Mouse (Mus musculus): ENCODE data around the gene Fam228a. TPM values are rescaled to one million over a fixed set of nuclear protein-coding genes. Genes with fewer than 3 reads are reported as not detected.
"Not testable (repeated sequence)": the region's sequence is repeated elsewhere in the genome, so short reads cannot be mapped to it uniquely, and the experiment has no call there.

The Fam228a gene
- polyA plus RNA-seq, 1 experiment from 2014 or later, result 0.56 TPM

DNA sequence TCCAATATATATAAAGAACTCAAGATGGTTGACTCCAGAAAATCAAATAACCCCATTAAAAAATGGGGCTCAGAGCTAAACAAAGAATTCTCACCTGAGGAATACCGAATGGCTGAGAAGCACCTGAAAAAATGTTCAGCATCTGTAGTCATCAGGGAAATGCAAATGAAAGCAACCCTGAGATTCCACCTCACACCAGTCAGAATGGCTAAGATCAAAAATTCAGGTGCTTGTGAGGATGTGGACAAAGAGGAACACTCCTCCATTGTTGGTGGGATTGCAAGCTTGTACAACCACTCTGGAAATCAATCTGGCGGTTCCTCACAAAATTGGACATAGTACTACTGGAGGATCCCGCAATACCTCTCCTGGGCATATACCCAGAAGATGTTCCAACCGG, 16.2 kb upstream of the Fam228a start:
- not testable (repeated sequence) for H3K9me3 ChIP-seq; H3K4me1 ChIP-seq; H3K9ac ChIP-seq; H3K36me3 ChIP-seq (replicated peaks); H3K4me2 ChIP-seq; H3K27ac ChIP-seq; H3K27me3 ChIP-seq; ATAC-seq (ENCODE audit: low FRiP score); H3K4me3 ChIP-seq (replicated peaks)
- 96% methylated on average over 4 of the region's 4 CpGs for WGBS

- 95% methylated on average over 10 of the region's 10 CpGs for WGBS
- Histone ChIP-seq H3K4me2 (no peak overlapping the region), H3K27me3 (no peaks in the 10 kb centered on the region), H3K27ac (no peak overlapping the region), H3K9me3 (no peaks in the 10 kb centered on the region), H3K4me3 (replicated peaks) (no peak overlapping the region), H3K9ac (no peak overlapping the region), H3K4me1 (no peaks in the 10 kb centered on the region), H3K36me3 (replicated peaks) (no peaks in the 10 kb centered on the region)
- ATAC-seq (ENCODE audit: low FRiP score), result no peak
These were observed 6.3 kb upstream of the Fam228a start for GRCm38 (mm10) chr12:4744486-4744885.

- ATAC-seq (ENCODE audit: low FRiP score), result no peak
- WGBS, result 85% methylated on average over 3 of the region's 3 CpGs
- Histone ChIP-seq H3K9ac (no peak overlapping the region), H3K27ac (no peak overlapping the region), H3K36me3 (replicated peaks) (no peaks in the 10 kb centered on the region), H3K27me3 (no peaks in the 10 kb centered on the region), H3K4me2 (no peak overlapping the region), H3K4me1 (no peaks in the 10 kb centered on the region), H3K4me3 (replicated peaks) (no peak overlapping the region), H3K9me3 (no peaks in the 10 kb centered on the region)
These were observed 4.0 kb upstream of the Fam228a start for GRCm38 (mm10) chr12:4742183-4742582.

DNA sequence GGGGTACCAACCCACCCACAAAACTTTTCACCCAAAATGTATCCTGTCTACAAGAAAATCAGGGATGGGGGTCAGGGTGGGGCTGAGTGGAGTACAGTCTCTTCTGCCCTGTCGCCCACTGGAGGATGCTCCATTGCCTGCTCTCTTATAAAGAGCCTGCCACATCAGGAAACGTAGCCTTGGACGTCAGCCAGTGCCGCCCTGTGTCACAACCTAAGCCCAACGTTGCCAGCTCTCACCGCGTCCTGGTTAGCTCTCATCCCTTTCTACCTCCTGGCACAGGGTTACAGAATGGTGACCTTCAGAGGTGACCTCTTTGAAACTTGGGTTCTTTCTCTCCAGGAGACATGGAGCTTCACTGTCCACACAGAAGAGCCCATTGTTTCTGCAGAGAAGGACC, 2.6 kb upstream of the Fam228a start:
- Histone ChIP-seq H3K36me3 (replicated peaks) (no peaks in the 10 kb centered on the region), H3K9ac (no peak overlapping the region), H3K27ac (no peak overlapping the region), H3K4me1 (no peaks in the 10 kb centered on the region), H3K4me2 (no peak overlapping the region), H3K9me3 (no peaks in the 10 kb centered on the region), H3K4me3 (replicated peaks) (no peak overlapping the region), H3K27me3 (no peaks in the 10 kb centered on the region)
- ATAC-seq (ENCODE audit: low FRiP score), result no peak
- WGBS, result 79% methylated on average over 7 of the region's 7 CpGs

- Histone ChIP-seq H3K4me1 (no peaks in the 10 kb centered on the region), H3K9me3 (no peaks in the 10 kb centered on the region), H3K9ac (no peak overlapping the region), H3K27ac (no peak overlapping the region), H3K4me3 (replicated peaks) (no peak overlapping the region), H3K4me2 (no peak overlapping the region), H3K27me3 (no peaks in the 10 kb centered on the region), H3K36me3 (replicated peaks) (no peaks in the 10 kb centered on the region)
- WGBS, result 71% methylated on average over 4 of the region's 4 CpGs
- no peak for ATAC-seq (ENCODE audit: low FRiP score)
These were observed 5.9 kb downstream of the Fam228a start for GRCm38 (mm10) chr12:4732332-4732731.

DNA sequence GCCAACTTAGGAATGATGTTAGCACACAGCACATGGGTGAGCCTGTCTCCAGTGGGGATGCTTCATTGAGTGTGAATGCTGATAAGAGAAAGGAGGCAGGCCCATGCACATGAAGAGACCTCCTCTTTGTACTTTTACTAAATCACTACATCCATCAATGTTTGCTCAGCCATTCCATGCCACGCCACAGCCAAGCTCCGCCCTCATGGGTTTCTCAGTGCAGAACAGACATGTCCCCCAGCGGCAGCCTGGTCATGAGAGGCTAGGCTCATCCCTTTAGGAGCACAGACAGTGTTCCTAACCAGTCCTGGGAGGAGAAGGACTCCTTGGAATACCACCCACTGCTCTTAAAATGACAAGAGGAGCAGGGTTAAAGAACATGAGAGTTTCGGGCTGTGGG, 6.6 kb downstream of the Fam228a start:
- H3K4me1 ChIP-seq, result no peaks in the 10 kb centered on the region
- no peak overlapping the region for H3K27ac ChIP-seq
- 74% methylated on average over 4 of the region's 4 CpGs for WGBS
- no peak overlapping the region for H3K4me3 ChIP-seq (replicated peaks)
- no peaks in the 10 kb centered on the region for H3K27me3 ChIP-seq
- ATAC-seq (ENCODE audit: low FRiP score), result no peak
- no peaks in the 10 kb centered on the region for H3K36me3 ChIP-seq (replicated peaks)
- no peak overlapping the region for H3K9ac ChIP-seq
- no peaks in the 10 kb centered on the region for H3K9me3 ChIP-seq
- no peak overlapping the region for H3K4me2 ChIP-seq

- Histone ChIP-seq H3K27me3 (no peaks in the 10 kb centered on the region), H3K4me3 (replicated peaks) (no peak overlapping the region), H3K27ac (no peak overlapping the region), H3K4me2 (no peak overlapping the region), H3K9me3 (no peaks in the 10 kb centered on the region), H3K36me3 (replicated peaks) (no peaks in the 10 kb centered on the region), H3K4me1 (no peaks in the 10 kb centered on the region), H3K9ac (no peak overlapping the region)
- WGBS, result 87% methylated on average over 3 of the region's 3 CpGs
- ATAC-seq (ENCODE audit: low FRiP score), result no peak
These were observed 9.1 kb downstream of the Fam228a start for GRCm38 (mm10) chr12:4729165-4729564.

DNA sequence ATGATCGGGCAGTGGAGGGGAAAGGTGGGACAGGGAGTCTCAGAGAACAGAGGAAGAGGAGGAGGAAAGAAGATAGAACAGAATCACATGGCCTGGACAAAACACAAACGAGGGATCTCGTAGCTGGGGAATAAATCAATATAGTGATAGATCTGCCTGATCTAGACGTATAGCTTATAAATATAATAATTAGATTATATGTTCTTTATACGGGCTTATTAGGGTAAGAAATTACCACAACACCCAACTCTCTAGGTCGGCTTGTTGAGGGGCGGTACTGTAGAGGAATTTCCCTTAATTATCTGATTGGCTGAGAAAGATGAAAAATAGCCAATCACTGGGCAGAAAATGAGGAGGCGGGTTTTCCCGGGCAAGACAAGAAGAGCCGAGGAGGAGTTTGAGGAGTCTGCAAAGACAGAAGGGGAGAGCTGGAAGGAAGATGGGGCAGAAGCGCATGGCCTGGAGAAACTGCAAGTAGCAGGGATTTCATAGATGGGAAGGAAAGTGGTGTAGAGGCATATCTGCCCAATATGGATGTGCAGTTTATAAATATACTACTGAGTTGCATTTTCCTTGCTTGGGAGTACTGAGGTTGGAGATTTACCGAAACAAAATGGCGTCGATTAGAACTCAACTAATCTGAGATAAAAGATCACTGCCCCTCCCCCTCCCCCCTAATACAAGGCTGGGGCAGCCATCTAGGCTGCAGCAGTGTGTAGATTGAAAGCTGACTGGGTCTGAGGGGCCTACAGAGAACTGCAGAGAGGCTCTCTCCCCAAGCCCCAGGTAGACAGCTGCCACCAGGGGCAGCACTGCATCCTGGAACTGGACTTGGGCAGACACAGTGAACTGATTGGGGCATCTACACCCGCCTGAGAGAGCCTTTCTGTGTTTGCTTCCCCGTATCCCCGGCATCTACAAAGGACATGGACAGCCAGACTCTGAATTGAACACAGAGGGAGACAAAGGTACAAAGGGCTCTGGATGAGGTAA, 18.2 kb downstream of the Fam228a start:
- H3K27ac ChIP-seq, result no peak overlapping the region
- H3K4me3 ChIP-seq (replicated peaks), result no peak overlapping the region
- H3K9ac ChIP-seq, result no peak overlapping the region
- 79% methylated on average over 17 of the region's 17 CpGs for WGBS
- peaks cover 5% of the 10 kb centered on the region for H3K4me1 ChIP-seq
- peaks cover 2% of the 10 kb centered on the region; the same call in 1 of the 2 replicates for H3K36me3 ChIP-seq (replicated peaks)
- no peak for ATAC-seq (ENCODE audit: low FRiP score)
- H3K4me2 ChIP-seq, result no peak overlapping the region
- H3K27me3 ChIP-seq, result no peaks in the 10 kb centered on the region
- H3K9me3 ChIP-seq, result no peaks in the 10 kb centered on the region

DNA sequence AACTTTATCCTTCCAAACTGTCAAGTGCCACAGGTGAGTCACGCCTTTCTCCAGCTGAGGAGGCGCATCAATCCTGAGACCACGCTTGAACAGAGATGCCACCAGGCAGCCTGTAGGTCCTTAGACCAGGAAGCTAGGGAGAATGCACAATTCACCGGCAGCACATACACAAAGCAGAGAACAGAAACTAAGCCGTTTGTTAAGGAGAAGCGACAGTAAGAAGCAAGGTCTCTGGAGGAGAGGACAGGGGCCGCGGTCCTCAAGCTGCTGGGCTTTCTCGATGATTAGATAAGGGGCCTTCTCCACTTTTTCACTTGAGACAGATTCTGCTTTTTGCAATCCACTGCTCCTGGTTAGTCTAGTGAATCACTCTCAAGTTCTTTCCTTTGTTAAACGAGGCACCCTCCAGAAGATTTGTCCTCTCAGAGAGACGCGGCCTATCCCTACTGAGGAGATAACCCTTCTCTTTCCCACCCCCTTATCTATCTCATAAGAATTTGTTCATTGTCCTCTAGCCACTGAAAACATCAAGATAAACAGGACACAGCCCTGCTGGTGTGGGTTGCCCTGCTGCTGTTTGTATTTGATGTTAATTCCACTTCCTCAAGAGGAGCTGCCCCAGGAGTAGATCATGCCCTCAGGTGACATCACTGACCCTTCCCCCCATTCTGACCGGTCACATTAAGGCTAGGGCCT, 19.0 kb downstream of the Fam228a start:
- Histone ChIP-seq H3K27me3 (no peaks in the 10 kb centered on the region), H3K36me3 (replicated peaks) (peaks cover 3% of the 10 kb centered on the region; the same call in 1 of the 2 replicates), H3K9me3 (no peaks in the 10 kb centered on the region), H3K9ac (no peak overlapping the region), H3K4me1 (peaks cover 5% of the 10 kb centered on the region), H3K4me2 (no peak overlapping the region), H3K4me3 (replicated peaks) (no peak overlapping the region), H3K27ac (no peak overlapping the region)
- ATAC-seq (ENCODE audit: low FRiP score), result no peak
- 87% methylated on average over 13 of the region's 13 CpGs for WGBS

- peak; percentile 60; the same call in 1 of the 2 replicates for ATAC-seq (ENCODE audit: low FRiP score)
- Histone ChIP-seq H3K9ac (no peak overlapping the region), H3K36me3 (replicated peaks) (peaks cover 11% of the 10 kb centered on the region; the same call in 1 of the 2 replicates), H3K4me1 (peaks cover 5% of the 10 kb centered on the region), H3K9me3 (no peaks in the 10 kb centered on the region), H3K27me3 (no peaks in the 10 kb centered on the region), H3K4me2 (peak overlapping the region; percentile 8; the same call in 1 of the 2 replicates), H3K27ac (no peak overlapping the region), H3K4me3 (replicated peaks) (no peak overlapping the region)
- 14% methylated on average over 7 of the region's 7 CpGs for WGBS
These were observed 20.8 kb downstream of the Fam228a start for GRCm38 (mm10) chr12:4717417-4717816.

DNA sequence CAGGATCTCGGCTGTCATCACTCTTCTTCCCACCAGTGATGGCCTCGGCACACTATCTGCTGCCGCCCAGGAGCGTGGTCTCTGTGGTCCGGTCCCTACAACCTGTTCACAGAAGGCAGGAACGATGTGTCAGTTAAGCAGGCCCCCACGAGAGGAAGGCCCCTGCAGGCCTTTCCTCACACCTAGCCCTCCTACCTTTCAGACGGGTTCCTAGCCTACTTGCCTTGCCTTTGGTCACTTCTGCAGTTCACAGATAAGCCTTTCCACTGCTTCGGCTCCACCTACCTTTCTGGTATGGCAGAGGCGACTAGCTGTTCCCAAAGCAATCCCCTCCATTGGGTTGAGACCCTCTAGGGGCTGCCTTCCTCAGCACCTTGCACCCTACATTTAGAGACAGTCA, 22.6 kb downstream of the Fam228a start:
- WGBS, result 91% methylated on average over 10 of the region's 10 CpGs

GRCm38 (mm10) chr12:4713361-4713760, 24.9 kb downstream of the Fam228a start:
- ATAC-seq (ENCODE audit: low FRiP score), result no peak
- peaks cover 5% of the 10 kb centered on the region for H3K4me1 ChIP-seq
- H3K9me3 ChIP-seq, result no peaks in the 10 kb centered on the region
- H3K36me3 ChIP-seq (replicated peaks), result peaks cover 26% of the 10 kb centered on the region; the same call in 1 of the 2 replicates
- H3K4me3 ChIP-seq (replicated peaks), result no peak overlapping the region
- no peak overlapping the region for H3K27ac ChIP-seq
- WGBS, result 89% methylated on average over 4 of the region's 4 CpGs
- no peak overlapping the region for H3K9ac ChIP-seq
- H3K4me2 ChIP-seq, result no peak overlapping the region
- H3K27me3 ChIP-seq, result no peaks in the 10 kb centered on the region

More for the DNA sequence above, 22.6 kb downstream of the Fam228a start:
- H3K27me3 ChIP-seq, result no peaks in the 10 kb centered on the region
- no peak overlapping the region for H3K9ac ChIP-seq
- H3K4me1 ChIP-seq, result peaks cover 5% of the 10 kb centered on the region
- H3K27ac ChIP-seq, result no peak overlapping the region
- H3K4me3 ChIP-seq (replicated peaks), result no peak overlapping the region
- ATAC-seq (ENCODE audit: low FRiP score), result no peak
- H3K9me3 ChIP-seq, result no peaks in the 10 kb centered on the region
- peaks cover 17% of the 10 kb centered on the region; the same call in 1 of the 2 replicates for H3K36me3 ChIP-seq (replicated peaks)
- no peak overlapping the region for H3K4me2 ChIP-seq
